Mouse (Mus musculus) CH12.LX (cell line): ENCODE results near the gene H2-M1. TPM values are rescaled to one million over a fixed set of nuclear protein-coding genes. Genes with fewer than 3 reads are reported as not detected.

Experiments used
- polyA plus RNA-seq: library from polyadenylated mRNA; unstranded; fragments of >175 nt; gene quantifications from 2 replicates; pipeline ENCODE4 v1.2.1, GENCODE M21; 2012; ENCODE audit warnings: low read depth; ENCODE audit not compliant: insufficient read length
- total RNA-seq, 2 experiments: library from RNA; depleted of rRNA; stranded (reverse); fragments of 300-350 nt in 1 of 2; fragments of >200 nt in 1 of 2; gene quantifications; 2 replicates each; pipeline ENCODE4 v1.2.3; 2012 to 2014

H2-M1 gene
- total and polyA plus RNA-seq, 3 experiments: not detected

Other genes starting within 250 kb of the H2-M1 start
- gene H2-M10.4, start 209.9 kb downstream of the H2-M1 start, total RNA-seq (2012; rRNA removed): not detected in 2 replicates
- not detected in 2 replicates for gene H2-M10.4, start 209.9 kb downstream of the H2-M1 start, total RNA-seq (2014; rRNA removed)
- gene H2-M10.4, start 209.9 kb downstream of the H2-M1 start, polyA plus RNA-seq: not detected in 2 replicates
- not detected in 2 replicates for gene H2-M11, start 125.1 kb downstream of the H2-M1 start, total RNA-seq (2012; rRNA removed)
- gene H2-M11, start 125.1 kb downstream of the H2-M1 start, total RNA-seq (2014; rRNA removed): not detected in 2 replicates
- not detected in 2 replicates for gene H2-M11, start 125.1 kb downstream of the H2-M1 start, polyA plus RNA-seq
- gene H2-M9, start 29.6 kb downstream of the H2-M1 start, total RNA-seq (2012; rRNA removed): not detected in 2 replicates
- gene H2-M9, start 29.6 kb downstream of the H2-M1 start, total RNA-seq (2014; rRNA removed): not detected in 2 replicates
- gene H2-M9, start 29.6 kb downstream of the H2-M1 start, polyA plus RNA-seq: not detected in 2 replicates
- not detected in 2 replicates for gene H2-M10.5, start 100.7 kb upstream of the H2-M1 start, total RNA-seq (2012; rRNA removed)
- not detected in 2 replicates for gene H2-M10.5, start 100.7 kb upstream of the H2-M1 start, total RNA-seq (2014; rRNA removed)
- not detected in 2 replicates for gene H2-M10.5, start 100.7 kb upstream of the H2-M1 start, polyA plus RNA-seq
- gene H2-M10.6, start 140.0 kb upstream of the H2-M1 start, total RNA-seq (2012; rRNA removed): not detected in 2 replicates
- not detected in 2 replicates for gene H2-M10.6, start 140.0 kb upstream of the H2-M1 start, total RNA-seq (2014; rRNA removed)
- 0.20 and 0.27 TPM in 2 replicates for gene H2-M10.6, start 140.0 kb upstream of the H2-M1 start, polyA plus RNA-seq
- 17.1 and 19.1 TPM in 2 replicates for gene Trim26, start 164.9 kb upstream of the H2-M1 start, total RNA-seq (2012; rRNA removed)
- gene Trim26, start 164.9 kb upstream of the H2-M1 start, total RNA-seq (2014; rRNA removed): 13.6 and 14.2 TPM in 2 replicates
- gene Trim26, start 164.9 kb upstream of the H2-M1 start, polyA plus RNA-seq: 67.0 and 67.1 TPM in 2 replicates
- not detected in 2 replicates for gene Trim15, start 195.0 kb upstream of the H2-M1 start, total RNA-seq (2012; rRNA removed)
- gene Trim15, start 195.0 kb upstream of the H2-M1 start, total RNA-seq (2014; rRNA removed): not detected in 2 replicates
- 0.14 TPM in 1 of 2 replicates, not detected in the other for gene Trim15, start 195.0 kb upstream of the H2-M1 start, polyA plus RNA-seq
- gene Trim10, start 197.4 kb upstream of the H2-M1 start, total RNA-seq (2012; rRNA removed): not detected in 2 replicates
- not detected in 2 replicates for gene Trim10, start 197.4 kb upstream of the H2-M1 start, total RNA-seq (2014; rRNA removed)
- not detected in 2 replicates for gene Trim10, start 197.4 kb upstream of the H2-M1 start, polyA plus RNA-seq
- gene Trim40, start 217.9 kb upstream of the H2-M1 start, total RNA-seq (2012; rRNA removed): 0.13 TPM in 1 of 2 replicates, not detected in the other
- not detected in 2 replicates for gene Trim40, start 217.9 kb upstream of the H2-M1 start, total RNA-seq (2014; rRNA removed)
- 0.14 and 0.22 TPM in 2 replicates for gene Trim40, start 217.9 kb upstream of the H2-M1 start, polyA plus RNA-seq
- gene Trim31, start 225.9 kb upstream of the H2-M1 start, total RNA-seq (2012; rRNA removed): not detected in 2 replicates
- not detected in 2 replicates for gene Trim31, start 225.9 kb upstream of the H2-M1 start, total RNA-seq (2014; rRNA removed)
- not detected in 2 replicates for gene Trim31, start 225.9 kb upstream of the H2-M1 start, polyA plus RNA-seq